Mouse (Mus musculus) right cerebral cortex, postnatal 14 days (tissue): ENCODE data around the gene Tmem132b.

Experiments used
- DNase-seq: peaks from one replicate; pipeline ENCODE4 v3.0.0; 2022

Gene Tmem132b

DNA sequence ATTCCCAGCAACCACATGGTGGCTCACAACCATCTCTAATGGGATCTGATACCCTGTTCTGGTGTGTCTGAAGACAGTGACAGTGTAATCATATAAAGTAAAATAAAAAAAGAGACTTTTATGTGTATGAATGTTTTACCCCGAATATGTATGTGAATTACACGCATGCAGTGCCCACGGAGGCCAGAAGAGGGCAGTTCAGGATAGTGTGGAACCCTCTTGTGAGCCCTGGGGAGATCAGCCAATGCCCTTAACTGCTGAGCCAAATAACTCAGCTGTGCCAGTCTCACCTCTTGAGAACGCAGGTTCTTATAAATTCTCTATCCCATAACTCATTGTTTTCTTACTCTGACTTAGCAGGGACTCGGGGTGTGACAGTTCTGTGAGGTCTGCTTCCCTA, 12.9 kb upstream of the Tmem132b start:
- peak; percentile 63 for DNase-seq

DNA sequence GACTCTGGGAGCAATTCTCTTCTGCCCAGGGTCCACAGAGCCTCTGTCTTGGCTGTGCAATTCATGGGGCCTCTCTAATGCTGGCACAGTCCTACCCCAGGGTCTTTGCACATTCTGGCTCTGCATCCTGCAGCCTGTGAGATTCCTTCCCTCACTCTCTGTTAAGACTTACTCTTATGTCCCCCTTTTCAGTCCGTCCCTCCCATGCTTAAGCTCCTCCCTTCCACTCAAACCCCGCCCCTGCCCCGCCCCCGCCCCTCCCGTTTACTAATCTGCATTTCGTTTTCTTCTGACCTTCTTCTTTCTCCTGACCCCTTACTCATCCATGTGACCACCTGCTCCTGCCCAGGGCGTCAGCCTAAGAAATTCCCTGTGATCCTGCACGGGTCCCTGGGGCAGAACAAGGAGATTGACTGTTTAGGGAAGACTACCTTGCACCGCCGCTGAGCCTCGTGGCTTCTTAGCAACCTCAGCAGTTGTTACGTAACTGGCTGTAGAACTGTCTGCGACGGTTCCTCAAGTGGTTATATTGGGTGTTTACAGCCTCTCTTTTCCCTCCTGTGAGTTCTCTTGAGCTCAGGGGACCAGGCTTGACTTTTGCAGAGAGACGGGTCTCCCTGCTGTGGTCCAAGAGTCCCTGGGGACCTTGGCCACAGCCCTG, 10.5 kb upstream of the Tmem132b start:
- no peak for DNase-seq

DNA sequence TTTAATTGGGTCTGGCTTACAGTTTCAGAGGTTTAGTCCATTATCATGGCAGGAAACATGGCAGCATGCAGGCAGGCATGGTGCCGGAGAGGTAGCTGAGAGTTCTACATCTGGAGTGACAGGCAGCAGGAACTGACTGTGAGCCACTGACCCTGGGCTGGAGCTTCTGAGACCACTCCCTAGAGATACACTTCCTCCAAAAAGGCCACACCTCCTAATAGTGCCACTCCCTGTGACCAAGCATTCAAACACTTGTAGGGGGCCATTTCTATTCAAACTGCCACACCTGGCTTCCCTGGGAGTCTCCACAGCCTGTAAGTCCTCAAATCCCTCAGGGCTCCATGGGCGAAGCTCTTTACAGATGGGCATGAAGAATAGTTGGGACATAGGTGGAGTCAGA, 8.2 kb upstream of the Tmem132b start:
- no peak for DNase-seq

DNA sequence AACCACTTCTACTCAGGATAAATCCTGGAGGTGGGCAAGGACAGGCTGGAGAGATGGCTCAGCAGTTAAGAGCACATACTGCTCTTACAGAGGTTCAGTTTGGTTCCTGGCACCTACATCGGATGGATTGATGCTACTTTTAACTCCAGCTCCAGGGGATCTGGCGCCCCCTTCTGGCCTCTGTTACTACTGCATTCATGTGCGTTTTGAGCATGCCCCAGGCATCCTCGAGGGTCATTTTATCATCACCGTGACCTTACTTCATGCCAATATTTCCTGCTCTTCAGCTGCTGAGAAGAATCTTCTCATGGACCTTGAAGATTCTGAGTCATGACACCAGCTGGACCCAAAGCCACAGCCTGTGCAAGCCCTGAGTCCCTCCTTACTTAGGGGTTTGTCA, 6.1 kb upstream of the Tmem132b start:
- DNase-seq = no peak

DNA sequence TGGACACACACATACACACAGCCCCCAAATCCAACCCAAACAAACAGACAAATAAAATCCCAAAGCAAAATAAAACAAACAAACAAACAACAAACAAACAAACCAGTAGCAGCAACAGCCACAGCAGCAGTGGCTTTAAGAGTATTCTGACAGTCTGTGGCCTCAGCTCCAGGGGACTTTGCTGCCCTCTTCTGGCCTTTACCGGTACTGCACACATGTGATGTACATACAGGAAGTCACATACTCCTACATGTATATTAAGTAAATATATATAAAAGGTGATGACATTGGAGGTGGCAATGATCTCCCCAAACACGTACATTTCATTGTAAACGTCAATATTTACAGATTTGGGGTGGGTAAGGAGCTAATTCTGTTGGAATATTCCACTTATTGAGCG, 5.1 kb upstream of the Tmem132b start:
- DNase-seq = no peak

DNA sequence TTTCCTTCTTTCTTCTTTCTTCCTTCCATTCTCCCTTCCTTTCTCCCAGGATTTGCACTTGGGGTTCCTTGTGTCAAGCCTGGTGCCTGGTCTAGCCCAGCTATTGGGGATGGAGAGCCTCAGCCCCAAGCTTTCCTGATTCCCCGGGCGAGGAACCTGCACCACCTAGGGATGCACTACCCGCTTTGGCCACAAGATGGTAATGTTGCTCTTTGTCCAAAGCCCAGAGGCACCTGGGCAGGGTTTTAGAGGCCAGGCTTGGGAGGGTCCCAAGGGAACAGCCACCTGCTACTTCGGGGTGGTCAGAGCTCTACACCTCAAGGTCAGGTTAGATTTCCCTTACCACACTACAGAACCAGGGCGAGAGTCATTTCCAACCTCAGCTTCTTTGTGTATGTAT, 2.5 kb upstream of the Tmem132b start:
- DNase-seq = peak; percentile 90

DNA sequence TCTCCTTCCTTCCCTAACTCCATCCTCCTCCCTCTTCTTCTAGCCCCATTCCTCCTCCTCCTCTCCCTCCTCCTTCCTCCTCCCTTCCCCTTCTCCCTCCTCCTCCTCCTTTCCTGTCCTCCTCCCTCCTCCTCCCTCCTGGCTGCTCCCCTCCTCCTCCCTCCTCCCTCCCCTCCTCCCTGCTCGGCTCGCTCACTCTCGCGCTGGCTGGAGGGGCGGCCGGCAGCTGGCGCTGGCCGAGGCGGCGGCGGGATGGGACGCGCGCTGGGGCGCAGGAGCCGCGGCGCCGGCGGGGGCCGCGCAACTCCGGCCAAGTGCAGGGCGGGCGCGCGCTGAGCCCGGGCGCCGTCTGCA, 594 bp downstream of the Tmem132b start:
- peak; percentile 69 for DNase-seq

DNA sequence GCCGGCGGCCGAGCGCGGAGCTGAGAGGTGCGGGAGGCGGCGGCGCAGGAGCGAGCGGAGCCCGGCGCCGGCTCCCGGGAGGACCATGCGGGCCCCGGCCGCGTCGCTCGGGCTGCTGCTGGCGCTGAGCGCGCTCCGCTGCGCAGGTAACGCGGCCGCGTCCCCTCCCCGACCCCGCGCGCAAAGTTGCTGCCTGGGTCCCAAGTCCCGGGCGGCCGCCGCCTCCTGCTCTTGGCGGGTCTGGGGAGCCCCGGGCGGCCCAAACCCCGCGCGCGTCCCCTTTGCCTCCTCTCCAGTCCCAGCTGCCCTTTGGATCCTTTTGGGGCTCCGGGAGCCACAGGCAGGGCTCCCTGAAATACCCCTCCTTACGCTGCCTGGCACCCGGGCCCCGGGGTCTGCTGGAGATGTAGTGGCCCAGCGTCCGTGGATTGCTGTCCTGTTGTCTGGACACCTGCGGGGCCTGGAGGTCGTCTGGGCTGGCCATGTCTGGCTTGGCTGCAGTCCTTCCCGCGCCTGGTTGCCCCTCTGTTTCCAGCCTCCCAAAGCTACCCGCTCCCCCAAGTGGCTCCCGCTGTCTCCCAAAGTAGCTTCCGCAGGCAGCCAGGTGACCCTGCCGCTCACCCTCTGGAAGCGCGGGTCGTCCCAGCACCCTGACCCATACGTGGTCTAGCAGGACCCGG, 1.1 kb downstream of the Tmem132b start:
- peak; percentile 45 for DNase-seq

DNA sequence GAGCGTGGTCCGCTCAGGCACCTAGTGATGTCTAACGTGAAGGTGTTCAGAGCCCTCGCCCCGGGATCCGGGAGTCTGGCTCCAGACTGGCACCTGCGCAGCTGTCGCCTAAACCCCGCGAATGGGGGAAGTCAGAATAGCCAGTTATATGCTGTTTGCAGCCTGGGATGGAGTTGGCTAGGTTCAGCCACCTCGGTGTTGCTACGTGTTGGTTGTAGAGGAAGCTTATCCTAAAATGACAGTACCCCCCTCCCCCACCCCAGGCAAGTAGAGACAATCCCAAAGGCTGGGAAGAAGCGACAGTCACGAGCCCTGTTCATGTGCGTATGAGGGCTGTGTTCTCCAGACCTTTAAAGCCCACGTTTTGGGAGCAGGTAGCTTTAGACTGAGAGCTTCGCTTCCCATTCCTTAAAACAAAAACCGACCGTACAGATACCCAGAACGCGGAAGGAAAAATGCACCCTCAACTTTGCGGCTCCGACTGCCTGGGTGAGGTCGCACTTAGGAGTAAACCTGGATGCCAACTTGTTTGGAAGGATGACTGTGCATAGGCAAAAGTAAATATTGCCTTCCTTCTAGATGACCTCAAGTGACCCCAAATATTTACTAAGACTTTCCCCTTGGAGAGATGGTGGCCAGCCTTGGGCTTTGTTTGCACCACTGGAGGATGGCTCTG, 1.8 kb downstream of the Tmem132b start:
- DNase-seq = peak; percentile 62

DNA sequence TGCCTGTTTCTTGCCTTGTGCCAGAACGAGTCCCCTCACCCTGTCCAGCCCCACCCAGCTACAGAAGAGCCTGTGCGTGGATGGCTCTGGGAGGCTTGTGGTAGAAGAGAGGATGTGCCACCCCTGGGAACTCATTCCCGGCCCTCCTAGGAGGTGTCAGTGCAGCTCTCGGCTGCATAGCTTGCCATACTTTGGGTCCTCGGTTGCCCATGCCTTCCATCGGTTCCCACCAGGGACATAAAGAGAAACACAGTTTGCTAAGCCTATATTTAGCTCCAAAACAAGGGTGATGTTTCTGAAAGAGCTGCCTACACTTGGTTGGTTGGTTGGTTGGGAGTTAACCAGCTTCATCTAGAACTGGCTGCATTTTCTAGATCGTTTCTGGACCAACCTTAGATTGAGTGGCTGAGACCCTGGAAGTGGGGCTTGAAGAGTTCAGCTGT, 2.6 kb downstream of the Tmem132b start:
- DNase-seq = no peak

DNA sequence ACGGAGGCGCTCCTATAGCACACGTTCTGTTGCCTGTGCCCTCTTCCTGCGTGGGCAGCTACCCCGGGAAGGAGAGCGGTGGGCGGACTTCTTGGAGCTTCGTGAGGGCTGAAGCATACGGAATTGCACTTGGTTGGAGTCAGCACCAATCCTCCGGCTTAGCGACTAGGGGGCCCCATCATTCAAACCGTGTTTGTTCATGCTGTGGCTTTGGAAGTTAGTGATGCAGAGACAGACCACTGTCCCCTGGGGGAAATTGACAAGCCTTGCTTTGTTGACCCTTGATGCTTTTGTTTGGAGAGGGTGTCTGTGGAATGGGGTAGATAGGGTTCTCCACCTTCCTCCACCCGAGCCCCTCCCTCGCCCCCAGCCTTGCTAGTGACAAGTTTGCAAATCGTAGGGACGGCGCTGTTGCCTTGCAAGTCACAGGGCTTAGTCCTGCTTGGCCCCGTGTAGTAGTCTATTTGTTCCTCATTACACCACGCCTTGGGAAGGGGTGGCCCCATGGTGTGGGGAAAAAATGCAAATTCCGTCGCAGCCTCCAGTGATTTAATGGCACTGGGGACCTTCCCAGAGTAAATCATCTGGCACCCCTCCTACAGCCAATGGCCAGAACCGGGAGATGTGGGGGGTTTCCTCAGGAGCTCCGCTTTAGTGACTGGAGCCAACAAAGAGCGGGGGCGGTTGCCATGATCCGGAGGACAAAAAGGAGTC, 3.2 kb downstream of the Tmem132b start:
- DNase-seq = peak; percentile 62

DNA sequence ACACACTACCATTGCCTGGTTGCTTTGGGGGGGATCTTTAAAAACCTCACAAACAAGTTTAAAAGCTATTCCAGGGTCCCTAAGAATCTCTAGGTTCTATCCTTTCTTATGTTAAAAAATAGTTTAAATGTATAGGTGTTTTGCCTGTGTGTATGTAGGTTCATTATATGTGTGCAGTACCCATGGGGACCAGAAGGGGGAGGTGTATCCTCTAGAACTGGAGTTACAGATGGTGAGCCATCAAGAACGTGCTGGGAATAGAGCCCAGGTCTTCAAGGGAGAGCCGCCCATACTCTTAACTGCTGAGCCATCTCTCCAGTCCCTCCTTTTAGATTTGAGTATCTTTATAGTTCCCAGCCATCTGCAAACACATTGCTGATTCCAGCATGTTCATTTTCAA, 13.5 kb downstream of the Tmem132b start:
- no peak for DNase-seq

DNA sequence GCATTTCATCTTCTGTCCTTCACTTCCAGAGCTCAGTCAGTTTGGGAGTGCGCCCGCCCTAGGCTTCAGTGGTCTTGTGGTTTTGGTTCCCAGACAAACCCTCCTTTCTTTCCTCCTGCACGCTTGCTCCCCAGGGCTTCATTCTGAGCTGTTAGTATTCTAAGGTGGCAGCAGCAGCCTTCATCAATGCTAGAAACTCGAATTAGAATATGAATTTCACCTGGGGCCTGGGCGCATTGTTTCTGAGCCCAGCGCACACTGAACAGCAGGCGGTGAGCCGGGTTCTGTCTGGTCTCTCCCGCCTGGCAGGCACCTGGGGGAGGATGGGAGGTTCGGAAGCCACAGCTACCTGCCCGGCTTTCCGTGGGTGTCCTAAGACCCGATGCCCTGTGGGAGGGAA, 14.7 kb downstream of the Tmem132b start:
- DNase-seq = no peak

DNA sequence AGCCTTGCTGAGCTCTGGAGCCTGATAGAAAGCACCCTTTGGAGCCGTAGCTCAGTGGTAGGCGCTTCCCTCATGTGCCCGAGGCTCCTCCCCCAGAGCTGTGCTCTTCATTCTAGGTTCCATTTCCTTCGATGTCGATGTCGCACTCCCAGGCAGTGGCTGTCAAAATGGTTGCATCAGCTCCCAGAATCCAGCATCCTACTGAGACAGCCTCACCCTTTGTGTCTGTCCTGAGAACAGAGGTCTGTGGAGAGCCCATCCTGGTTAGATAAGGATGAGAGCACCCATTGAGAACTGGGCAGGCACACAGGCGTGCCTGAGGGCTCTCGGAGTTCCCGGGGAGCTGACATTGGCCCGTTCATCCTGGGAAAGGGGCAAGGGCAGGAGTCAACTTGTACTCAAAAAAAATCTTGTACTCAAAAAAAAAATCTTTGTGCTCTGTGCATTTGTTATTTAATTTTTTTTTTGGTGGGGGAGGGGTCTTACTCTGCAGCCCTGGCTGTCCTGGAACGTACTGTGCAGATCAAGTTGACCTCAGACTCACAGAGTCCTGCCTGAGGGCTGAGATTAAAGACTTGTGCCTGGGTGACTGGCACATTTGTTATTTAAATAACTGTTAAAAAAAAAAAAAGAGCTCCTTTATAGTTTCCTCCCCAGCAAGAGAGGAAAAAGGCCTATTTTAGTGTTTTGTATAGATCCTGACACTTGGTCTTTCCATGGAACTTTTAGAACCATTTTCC, 18.3 kb downstream of the Tmem132b start:
- no peak for DNase-seq

DNA sequence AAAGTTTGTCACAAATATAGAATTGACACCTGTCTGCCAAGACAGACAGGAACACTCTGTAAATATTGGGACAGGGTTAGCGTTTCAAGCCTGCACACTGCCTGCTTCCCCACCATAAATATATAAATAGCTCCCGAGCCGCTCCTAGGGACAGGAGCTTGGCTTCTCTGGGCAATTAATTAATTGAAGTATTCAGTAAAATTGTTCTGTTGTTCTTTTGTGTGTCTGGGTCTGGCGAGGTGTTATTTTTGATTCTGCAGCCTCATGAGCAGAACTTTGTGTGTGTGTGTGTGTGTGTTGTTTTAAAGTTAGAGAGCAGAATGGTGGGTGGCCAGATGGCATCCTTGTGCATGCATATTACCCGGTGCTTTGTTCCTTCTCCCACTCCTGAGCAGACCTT, 24.2 kb downstream of the Tmem132b start:
- DNase-seq = no peak

DNA sequence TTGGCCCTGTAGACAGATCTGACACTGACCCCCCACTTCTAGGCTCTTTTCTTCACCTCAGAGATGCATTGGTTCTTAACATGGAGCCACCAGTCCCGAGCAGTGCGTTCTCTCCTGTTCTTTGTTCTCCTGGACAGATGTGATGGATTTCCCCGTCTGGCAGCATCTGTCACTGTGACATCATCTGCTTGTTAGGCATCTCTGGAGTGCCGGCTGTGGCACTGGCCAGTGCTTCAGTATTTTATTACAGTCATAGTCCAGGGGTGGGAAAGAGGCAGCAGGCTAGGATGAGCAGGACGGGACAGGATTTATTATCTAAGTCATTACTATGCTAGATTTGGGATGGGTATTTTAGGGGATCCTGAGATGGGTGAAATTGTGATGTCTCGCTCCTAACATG, 31.9 kb downstream of the Tmem132b start:
- DNase-seq = no peak

DNA sequence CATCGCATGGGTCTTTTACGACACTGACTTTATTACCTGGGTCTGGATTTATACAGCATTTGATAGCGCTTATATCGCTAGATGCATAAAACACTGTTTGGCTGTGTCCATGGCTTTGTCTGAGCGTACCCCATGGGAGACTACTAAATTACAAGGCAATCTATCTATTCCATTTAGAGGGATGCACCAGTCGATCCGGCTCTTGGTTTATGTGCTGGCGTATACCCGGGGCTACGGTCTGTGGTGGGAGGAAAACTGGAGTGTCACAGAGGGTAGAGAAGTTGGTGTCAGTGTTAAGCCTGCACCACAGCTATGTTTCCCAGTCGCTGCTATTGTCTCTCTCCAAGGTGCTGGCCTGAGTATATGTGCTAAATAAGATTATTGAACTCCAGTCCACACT, 34.2 kb downstream of the Tmem132b start:
- DNase-seq = no peak

DNA sequence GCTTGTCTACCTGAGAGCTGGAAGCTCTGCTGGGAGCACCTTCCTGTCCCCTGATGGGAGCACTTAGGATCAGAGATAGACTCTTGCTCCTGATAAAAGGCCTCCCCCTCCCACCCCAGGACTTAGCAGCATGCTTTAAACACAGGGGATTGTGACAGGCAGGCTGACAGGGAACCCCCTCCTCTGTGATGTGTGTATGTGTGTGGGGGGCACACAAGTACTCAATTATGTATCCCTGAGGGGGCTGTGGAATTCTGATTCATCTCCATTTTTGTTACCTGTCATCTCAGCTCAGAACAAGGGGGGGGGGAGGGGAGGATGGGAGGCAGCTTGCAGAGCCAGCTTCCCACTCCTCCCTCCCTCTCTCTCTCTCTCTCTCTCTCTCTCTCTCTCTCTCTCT, 36.9 kb downstream of the Tmem132b start:
- DNase-seq = no peak

DNA sequence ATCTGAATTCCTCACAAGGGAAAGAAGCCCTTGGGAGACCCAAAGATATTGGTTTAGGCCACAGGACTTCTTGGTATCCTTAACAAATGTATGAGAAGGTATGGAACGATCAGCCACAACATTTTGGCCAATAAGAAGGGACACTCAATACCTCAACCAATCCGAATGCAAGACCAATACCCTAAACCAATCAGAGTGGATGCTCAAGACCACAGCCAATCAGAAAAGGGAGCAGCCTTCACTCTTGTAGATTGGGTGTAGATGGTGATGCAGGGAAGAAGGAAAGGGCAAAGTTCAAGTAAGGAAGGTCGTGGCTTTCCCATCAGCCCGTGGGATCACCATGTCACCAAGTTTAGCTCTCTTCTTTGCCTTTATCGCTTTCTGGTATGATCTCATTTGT, 40.4 kb downstream of the Tmem132b start:
- no peak for DNase-seq

DNA sequence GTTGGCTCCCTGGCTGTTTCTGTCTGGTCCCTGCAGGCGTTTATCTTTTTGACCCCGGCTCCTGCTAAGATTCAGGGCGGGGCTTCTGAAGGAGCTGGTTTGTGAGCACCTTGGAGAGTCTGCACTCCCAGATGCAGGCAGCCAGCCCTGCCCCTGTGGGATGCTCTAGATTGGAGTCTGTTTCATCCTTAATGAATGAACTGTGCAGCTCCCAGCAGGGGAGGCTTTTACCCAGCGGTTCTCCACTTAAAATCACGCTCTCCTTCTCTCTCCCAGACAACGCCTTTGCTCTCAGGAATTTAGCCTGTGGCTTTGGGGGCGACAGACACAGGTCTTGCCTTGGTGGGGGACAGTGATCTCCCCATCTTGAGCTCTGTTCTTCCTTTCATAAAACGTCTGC, 43.3 kb downstream of the Tmem132b start:
- DNase-seq = no peak

DNA sequence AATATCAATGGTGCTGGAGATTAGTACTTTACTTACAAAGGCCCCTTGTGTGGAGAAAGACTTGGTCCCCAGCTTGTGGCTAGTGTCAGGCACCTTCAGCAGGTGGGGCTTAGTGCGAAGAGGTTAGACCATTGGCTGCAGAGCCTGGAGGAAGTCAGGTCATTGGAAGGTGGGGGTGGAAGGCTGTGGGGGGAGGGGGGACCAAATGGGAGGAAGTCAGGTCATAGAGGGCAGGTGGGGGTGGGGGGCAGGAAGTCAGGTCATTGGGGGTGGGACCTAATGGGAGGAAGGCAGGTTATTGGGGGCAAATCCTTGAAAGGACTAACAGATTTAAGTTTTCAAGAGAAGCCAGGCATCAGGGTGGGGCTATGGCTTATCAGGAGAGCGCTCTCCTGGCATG, 44.3 kb downstream of the Tmem132b start:
- DNase-seq = no peak

DNA sequence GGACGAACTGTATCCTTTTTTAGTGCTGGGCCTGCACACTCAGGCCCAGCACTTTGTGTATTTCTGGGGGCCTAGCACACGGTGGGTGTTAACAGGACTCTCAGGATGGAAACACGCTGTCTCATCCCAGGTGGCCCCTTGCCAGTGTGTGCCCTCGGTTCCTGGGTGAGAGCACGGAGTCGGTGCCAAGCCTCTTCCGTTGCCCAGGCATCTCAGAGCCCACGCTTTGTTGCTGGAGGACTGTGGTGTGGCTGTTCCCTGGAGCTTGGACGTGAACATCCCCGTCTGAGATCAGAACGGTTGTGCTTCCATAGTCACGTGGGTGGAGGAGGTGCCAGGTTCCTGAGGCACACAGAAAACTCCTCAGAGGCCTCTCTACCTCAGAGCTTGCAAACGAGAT, 47.1 kb downstream of the Tmem132b start:
- peak; percentile 63 for DNase-seq

DNA sequence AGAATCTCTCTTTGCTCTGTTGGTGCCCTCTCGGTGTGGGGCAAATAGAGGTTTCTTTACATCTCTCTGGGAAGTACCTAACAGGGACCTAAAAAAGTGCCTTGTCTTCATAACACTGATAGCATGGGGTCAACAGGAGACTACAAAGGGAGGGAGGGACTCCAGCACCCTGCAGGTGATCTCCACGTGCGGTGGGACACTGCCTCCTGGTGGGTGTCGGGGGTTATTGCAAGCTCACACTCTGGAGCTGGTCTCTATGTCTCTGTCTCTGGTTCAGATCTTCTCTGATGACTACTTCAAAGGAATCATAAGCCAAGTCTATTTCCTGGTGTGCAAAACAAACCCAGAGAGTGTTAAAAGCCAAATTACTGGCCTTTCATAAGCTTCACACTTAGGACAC, 47.6 kb downstream of the Tmem132b start:
- no peak for DNase-seq
